Mouse (Mus musculus): Measurements from ENCODE around the gene Jph2.

GRCm38 (mm10) chr2:163309376-163309775, 88.4 kb downstream of the Jph2 start:
- TF ChIP-seq CTCF (IDR thresholded peaks at IDR 0.05; ENCODE audit: borderline replicate concordance, insufficient read depth, low read depth, low read length), result no peak
- TF ChIP-seq POLR2A (IDR thresholded peaks at IDR 0.05; ENCODE audit: borderline replicate concordance, insufficient read depth, low read length), result no peak
